Mouse (Mus musculus) kidney, postnatal 36 days (tissue): ENCODE results near the gene Nlgn1.

Experiments used
- DNase-seq, 2 experiments: peaks; one replicate each; pipeline ENCODE4 v3.0.0; 2021 to 2022; ENCODE audit warnings: mixed read lengths in 2 of 2

Nlgn1 gene

DNA sequence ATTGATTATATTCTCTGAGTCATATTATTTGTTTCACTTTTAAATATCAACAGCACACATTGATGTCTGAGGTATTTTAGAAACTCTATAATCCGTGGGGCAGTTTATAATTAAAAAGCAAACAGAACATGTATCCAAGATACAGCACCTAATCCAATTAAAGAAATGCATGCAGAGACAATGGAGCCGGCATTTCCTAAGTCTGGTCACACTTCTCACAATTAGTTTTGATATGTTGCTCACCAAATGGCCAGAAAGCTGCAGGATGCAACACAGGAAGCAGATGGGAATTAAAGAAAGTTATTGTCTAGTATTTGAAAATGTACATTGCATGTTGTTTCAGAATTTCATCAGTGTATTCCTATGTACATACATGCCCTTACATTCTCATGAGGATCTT lies 550.6 kb downstream of the Nlgn1 start:
- no peak for DNase-seq

DNA sequence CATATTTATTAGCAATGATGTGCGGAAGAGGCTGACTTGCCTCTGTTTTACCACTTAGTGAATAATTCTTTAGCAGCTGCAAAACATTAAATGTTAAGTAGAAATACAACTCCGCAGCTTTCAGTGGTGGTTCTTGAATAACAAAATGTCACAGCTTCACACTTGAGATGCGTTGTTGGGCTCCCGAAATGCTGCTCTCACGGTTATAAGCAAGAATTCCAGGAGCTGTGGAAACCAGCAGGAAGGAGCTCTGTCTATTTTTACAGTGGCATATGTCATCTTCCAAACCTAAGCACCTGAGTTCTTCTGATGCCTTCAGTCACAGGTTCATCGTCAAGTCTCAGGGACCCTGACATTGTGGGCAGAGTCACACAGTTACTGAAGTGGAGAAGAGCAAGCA lies 556.8 kb downstream of the Nlgn1 start:
- no peak for DNase-seq

DNA sequence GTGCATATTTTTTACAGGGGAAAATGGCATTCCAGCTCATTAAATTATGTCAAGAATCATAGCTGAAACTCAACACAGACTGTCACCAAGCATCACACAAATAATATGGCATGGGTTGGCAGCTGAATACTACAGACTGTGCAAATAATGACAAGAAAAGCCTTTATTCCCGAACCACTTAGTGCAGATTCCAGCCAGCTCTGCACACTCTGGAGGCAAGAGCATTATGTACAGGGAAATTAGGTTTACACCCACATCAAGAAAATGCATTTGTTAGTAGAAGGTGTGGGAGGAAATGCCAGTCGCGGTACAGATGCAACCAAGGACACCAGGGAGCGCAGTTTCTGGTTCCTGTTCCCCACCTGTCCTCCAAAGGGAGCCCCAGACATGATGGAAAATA lies 558.4 kb downstream of the Nlgn1 start:
- DNase-seq: no peak

DNA sequence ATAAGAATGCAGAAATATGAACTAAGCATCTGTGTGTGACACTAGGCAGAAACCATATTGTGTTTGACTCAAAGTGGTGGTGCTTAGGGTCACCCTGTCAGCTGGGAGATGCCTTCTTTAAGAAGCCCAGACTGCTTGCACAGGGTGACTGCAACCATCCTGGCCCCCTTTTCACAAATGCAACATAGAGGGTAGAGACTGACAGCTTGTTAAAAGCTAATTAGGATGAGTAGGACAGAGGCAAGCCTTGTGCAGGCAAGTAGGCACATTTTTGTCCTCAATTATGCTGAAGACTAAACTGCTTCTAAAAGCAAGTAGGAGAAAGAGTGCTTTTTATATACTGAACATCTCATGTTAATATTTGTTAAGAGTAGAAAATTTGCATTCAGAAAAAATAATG lies 558.8 kb downstream of the Nlgn1 start:
- no peak for DNase-seq

DNA sequence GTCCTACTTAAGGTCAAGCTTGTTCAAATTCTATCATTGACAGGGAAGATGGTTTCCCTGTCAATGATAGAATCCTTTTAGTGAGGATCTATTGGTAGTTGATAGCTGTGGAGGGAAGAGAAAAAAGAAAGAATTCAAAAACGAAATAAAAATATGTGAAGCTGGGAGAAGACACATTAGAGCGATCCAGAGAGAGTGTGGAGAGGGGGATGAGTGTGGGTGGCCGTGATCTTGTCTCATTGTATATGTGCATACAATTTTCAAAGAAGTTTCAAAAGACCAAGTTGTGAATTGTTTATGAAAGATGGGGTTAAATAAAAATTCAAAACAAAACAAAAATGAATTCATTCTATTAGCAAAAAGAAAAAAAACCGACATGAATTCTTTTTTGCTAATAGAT lies 568.6 kb downstream of the Nlgn1 start:
- DNase-seq: no peak

DNA sequence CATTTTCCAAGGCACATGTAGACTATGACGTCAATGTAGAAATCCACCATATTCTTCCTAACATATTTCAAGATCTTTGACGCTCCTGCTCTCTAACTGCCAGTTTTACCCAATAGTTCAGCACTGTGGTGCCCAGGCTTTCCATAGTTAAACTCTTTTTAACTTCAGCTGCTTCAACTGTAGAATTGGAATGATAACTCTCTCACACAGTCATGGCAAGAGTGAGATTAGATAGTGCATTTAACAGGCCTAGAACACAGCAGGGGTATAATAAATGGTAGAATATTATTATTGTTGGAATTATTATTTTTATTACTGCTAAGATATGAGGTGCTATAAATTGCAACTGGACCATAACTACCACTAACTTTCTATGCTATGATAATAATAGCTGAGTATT lies 574.4 kb downstream of the Nlgn1 start:
- no peak for DNase-seq

DNA sequence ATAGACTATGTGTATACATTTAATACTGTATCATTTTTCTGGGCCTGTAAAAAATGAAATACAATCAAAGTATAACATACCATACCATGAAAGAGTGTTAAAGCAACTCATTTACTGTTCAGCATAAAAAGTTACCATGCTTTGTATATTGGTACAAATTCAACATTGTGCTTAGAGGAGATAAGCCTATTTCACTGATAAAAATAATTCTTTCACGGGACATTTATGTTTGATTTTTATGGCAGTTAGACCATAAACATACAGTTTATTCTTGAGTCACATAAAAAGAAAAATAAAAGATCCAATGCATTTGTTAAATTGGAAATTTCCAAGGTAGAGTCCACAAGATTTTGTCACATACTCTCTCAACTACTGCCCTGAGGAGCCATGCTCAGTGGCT lies 608.1 kb downstream of the Nlgn1 start:
- DNase-seq: no peak

DNA sequence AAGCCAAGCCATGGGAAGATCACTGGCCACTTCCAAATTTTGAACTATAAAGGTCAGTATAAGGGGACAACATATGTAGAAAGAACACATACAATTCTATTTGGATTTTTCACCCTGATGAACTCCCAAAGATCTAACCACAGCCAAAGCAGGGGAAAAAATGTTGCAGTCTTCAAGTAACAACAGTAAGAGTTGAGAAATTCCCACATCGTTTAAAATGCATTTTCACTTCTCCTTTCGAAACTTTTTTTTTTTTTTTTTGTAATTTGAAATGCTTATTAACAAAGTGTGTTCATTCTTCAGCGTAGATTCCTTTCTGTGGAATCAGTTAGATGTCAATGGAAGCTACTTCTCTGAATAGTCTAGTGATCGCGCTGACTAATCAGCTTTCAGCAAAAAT lies 610.8 kb downstream of the Nlgn1 start:
- no peak for DNase-seq

DNA sequence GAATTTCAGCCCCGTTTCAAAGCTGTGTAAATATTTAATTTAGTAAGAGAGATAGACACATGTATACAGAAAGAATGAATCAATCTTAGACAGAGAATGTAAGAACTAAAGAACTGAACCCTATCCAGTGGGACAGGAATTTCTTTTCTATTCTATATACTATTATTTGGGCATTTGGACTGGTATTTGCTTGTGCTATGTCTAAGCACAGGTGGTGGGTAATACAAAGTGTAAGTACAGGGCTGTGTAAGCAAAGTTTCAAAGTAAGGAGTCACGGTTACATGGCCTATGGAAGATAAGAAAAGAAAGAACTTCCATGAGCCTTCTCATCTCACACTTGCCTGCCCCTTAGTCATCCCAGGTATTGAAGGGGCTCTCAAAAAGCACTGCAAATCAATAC lies 624.9 kb downstream of the Nlgn1 start:
- DNase-seq: no peak

DNA sequence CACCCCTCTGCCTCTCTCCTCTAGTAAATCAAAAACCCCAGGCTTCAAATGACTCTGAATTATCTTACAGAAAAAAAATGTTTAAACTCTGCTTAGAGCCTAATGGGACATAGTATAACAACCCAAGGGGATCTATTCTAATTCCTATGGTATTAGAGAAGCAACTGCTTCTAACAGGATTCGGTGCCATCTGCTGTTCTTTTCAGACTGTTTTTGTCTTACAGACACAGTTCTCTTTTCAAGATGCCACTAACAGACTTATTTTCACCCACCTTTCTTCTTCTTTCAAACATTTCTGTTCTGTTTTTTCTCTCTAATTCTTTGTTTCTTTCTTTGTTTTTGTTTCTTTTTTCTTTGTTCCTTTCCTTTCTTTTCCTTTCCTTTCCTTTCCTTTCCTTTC lies 635.0 kb downstream of the Nlgn1 start:
- no peak for DNase-seq

DNA sequence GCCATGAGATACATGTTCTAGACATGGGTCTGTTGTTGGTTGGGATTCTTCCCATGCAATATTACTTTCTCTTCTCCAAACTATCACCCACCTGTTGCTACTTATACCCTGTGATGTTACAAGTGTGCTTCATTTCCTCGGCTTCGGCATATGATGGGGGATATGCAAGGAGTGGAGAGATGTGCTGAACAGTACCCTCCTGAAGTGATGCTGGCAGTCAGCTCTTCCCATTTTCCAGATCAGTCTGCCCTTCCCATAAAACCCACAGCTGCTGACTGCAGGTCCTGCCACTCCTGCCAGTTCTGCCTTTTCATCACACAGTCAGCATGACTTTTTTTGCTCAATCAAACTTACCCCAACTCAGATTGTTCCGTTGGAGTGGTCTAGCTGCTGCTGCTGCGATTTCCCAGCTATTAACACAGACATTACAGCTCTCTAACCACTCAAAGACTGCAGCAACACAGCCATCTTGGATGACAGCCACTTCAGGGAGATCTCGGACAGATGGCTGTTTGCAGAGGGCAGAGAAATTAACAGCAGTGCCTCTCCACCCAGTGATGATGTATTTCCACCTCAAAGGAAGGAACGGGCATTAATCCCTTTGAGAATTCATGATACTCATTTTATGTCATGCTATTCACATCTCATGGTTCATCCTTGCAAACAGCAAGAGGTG lies 643.3 kb downstream of the Nlgn1 start:
- no peak for DNase-seq

DNA sequence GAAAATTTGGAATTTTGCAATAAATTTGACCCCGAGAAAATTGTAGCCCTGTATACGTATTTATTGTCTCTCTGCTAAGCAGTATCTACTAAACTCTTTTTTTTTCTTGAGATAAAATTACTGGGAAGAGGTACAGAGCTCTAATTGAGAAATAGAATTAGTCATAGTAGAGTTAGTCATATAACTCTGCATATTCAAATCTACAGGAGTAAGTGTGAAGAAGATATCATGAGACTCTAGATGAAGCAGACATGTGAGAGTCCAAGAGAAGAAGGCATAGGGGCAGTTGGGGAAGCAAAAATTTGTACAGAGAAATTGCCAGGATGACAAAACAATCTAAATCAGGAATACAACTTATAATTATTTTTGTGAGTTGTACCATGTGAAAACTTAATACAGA lies 648.6 kb downstream of the Nlgn1 start:
- DNase-seq: no peak

DNA sequence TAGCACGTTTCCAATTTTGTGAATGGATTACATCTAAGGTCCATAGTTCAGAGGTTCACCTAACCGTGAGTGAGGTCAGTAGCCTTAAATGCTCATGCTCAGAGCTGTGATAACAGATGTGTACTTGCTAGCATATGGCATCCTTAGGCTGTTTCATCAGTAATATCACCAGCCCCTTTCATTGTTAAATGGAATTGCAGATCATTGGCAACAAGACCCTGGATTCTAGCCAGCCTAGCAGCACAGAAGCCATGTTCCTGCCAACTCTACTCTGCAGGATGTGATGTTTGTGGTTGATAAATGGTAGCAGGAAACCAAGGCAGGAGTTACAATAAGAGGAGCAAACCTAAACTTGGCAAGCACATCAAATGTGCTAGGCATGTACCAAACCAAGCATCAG lies 652.9 kb downstream of the Nlgn1 start:
- peak; percentile 38 to 43 for DNase-seq

DNA sequence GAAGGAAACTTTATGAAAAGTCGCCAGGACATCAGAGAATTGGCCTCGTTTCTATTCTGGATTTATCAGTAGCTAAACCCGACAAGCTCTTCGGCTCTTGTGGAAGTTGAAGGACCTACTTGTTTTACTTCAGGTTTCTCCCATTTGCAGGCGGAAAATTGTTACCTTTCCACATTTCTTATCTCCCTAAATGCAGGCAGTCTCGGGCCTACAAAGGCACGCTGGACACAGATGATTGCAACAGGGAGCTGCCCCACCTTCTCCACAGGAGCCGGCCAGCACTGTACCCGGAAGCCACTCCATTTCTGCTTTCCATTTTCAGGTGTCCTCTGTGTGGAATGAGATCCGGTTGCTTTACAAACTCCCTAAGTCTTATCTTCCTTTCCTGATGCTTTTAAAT lies 656.4 kb downstream of the Nlgn1 start:
- DNase-seq: no peak

DNA sequence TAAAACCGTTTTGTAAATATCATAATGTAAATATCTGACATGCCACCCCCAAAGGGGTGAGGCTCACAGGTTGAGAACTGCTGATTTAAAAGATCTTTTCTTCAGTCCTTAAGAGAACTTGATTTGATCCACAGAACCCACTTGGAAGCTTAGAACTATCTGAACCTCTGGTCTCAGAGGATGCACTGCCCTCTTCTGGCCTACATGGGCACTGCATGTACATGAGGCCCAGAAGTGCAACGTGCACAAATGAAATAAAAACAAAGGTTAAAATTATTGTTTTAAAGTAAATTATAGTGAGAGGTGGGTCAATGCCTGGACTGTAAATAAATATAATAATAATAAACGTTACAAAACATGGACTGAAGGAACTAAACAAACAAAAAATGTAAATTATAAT lies 657.2 kb downstream of the Nlgn1 start:
- DNase-seq: peak; percentile 21 to 74

DNA sequence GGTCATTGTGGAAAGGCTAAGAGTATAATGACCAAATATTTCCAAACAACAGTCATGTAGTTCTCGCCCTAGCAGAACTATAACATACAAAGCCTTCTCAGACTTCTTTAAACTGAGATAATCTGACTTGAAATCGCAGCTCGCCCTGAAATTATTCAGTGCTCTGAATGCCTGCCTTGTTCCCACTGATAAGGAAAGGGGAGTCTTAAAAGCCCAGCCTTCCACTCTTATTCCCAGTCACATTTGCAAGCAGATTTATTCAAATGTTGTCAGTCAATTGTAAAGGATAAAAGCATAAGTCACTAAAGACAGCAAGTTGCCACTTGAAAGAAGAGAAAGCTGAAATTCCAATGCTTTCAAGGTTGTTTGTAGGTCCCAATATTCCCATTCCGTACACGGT lies 658.9 kb downstream of the Nlgn1 start:
- no peak for DNase-seq

DNA sequence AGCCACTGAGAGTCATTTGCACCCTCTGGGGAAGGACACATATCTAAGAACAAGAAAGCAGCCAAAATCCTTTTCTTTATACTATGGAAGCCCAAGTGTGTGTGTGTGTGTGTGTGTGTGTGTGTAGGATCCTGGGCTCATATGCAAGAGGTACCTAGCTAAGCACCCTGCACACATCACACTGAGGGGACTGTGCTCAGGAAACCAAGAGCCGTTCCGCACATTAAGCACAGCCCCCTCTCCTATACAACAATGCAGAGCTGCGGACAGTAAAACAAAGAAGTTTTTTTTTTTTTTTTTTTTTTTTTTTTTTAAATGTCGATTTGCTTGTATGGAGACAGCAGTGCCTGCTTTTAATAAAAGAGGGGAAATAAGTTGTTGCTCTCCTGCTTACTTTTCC lies 659.5 kb downstream of the Nlgn1 start:
- no peak for DNase-seq

DNA sequence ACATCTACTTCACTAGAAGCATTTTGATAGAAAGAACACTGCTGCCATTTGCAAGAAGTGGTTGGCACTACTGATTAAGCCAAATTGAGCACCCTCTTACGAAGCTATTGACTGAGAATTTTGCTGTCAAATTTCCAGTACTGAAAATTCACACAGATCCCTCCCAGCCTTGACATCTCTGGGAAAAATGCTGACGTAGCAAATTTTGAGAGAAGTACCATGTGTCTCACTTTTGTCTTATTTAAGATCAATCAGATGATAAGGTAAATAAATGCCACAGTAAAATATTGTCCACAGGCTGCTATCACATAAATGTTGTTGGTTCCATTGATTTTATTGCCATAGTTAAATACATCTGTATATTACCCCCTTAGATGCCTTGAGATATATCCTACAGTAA lies 668.8 kb downstream of the Nlgn1 start:
- no peak for DNase-seq

DNA sequence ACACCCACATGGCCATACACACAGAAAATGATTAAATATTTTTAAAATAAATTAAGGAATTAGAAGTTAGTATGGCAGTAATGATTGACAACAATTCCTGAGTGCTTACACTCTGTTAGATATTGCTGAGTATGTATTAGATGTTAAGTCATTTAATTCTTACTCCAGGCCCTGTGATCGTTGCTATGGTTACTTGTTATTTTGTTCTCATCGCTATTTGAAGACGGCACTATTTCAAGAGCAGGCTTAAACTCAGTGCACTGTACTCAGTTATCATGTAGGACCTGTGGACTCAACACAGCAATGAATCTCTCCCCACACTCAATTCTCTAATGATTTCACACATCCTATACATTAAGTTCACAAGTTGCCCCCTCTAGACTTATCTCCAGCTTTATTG lies 672.0 kb downstream of the Nlgn1 start:
- no peak for DNase-seq

DNA sequence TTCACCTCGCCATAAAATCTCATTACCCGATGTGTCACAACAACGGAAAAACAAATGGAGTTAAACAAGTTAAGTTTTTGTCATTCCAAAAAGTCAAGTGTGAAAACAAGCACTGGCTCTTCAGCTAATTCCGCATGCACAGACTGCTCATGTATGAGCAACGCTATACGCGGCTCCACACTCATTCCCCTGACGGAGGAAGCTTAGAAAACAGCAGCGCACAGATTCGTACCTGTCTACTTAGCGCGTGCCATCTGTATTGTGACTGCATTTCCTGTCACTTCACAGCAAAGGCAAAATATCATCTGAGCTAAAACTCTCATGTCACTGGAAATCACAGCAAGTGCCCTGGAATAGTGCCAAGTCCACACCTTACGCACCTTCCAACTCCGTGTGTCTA lies 674.3 kb downstream of the Nlgn1 start:
- no peak for DNase-seq

DNA sequence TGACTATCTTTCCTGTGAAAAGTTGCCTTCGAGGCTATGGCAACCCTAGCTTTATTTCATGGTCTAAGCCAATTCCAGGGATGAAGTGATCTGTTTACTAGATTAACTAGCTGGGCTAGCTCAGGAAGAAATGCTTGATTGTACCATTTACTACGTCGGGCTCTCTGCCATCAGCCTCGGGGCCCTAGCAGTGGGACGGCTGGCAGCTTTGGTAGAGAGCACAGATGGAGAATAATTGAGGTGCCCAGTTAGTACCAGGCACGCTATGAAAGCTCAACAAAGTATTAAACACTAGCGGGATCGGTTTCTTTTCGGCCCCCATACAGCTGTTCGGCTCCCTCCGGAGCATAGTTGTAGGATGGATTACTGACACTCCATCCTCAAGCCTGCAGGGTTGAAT lies 675.2 kb downstream of the Nlgn1 start:
- DNase-seq: no peak

DNA sequence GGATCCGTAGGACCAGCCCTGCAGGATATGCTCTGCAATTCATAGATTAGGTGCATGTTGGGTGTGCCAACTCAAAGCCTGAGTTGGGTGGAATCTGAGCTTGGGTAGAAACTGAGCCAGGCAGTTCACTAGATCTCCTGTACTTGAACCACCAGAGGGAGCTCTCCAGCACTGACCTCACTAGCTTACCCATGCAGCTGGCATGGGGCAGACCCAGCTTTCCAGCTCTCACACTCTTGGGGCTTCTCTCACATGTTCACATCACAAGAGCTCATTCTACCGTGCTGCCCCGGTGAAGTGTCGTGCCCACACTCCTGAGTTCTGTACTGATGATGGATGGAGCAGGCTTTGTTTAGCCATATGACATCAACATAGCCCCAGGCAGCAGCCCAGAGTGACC lies 679.2 kb downstream of the Nlgn1 start:
- peak; percentile 29 to 61 for DNase-seq

DNA sequence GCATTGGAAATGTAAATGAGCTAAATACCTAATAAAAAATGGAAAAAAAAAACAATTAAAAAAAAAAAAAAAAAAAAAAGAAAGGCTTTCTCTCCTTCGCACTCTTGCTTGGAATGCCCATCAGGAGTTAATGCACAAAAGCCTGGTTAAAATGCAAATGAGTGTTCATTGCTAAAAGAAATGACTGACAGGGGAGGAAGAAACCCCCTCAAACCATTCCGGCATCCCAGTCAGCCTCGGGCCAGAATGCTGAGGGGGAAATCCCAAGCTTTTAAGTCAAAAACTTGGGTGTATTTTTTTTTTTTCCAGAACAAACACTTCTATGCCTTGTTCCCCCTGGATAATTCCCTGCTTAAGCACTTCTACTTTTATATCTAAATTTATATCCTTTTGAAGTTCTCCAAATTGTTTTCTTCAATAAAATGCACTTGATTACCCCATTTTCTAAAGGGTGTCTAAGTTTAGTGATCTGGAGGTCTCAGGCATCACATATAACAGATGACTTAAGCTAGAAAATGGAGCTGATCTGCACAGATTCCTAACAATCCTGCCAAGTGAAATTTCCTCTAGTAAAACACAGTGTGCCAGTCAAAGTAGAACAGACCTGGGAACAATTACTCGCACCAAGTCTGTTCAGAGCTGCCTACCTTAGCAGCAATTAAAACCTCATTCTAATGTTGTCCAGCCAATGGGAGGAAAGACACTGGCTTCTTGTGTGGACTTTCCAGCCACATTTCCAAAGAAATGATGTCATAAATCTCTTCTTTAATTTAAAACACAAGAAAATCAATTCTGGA lies 686.2 kb downstream of the Nlgn1 start:
- DNase-seq: no peak

DNA sequence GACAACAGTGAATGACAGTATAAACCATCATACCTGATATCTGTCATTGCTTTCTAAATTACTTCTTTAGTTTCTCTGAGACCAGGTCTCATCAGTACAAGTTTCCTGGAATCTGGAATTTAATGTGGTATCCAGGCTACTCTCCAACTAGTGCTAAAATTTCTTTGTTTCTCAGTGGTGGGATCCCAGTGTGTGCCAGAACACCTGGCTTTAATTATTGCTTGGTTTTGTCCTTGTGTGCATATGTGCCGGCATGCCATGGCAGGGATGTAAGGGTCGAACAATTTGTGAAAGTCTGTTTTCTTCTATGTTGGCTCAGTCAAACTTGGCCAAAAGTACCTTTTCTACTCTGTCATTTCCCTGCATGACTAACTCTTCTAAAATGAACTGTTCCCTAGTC lies 703.1 kb downstream of the Nlgn1 start:
- no peak for DNase-seq

DNA sequence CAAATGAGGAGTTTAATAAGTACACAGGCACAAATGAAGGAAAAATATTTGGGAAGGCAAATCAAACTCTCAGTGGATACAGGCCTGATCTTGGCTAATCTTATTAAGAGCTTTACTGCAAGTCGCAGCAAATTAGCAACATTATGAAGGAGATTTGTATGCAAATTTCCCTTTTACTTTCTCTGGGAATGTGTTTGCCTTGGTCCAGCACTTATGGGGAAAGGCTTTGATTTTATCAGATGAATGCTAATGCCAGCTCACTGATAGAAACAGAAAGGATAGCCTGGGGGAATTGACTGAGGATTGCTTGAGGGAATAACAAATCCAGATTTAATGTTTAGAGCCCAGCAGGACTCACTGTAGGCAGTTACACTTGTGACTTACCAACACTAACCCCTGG lies 725.7 kb downstream of the Nlgn1 start:
- no peak for DNase-seq
